In genomic region chr5:31821204-31821603, GRCm38 (mm10) we compare ENCODE assay signal across 20 mouse cellular contexts.
"Had no signal": no experiment of that assay in that cellular context is flagged by ENCODE, and none has a peak within 500 bp of the region (broad histone marks: within the 10 kb centered on the region; RNA-seq: fewer than 3 reads in every experiment).

No protein-coding gene starts in this region.

- H3K27me3 ChIP-seq: limb, embryonic 13.5 days; liver, embryonic 12.5 days; liver, embryonic 15.5 days; lung, embryonic 15.5 days; neural tube, embryonic 12.5 days; neural tube, embryonic 15.5 days had no signal

- ATAC-seq: intestine, postnatal 0 days; liver, embryonic 12.5 days had no signal

- H3K4me3 ChIP-seq: limb, embryonic 10.5 days; limb, embryonic 13.5 days; liver, embryonic 12.5 days; liver, embryonic 15.5 days; lung, embryonic 15.5 days; neural tube, embryonic 12.5 days; neural tube, embryonic 15.5 days had no signal

- H3K36me3 ChIP-seq: limb, embryonic 10.5 days; limb, embryonic 13.5 days; liver, embryonic 12.5 days; liver, embryonic 15.5 days; lung, embryonic 15.5 days; neural tube, embryonic 12.5 days; neural tube, embryonic 15.5 days had no signal

- DNase-seq: kidney, adult 2 months; kidney, postnatal 25 days; layer of hippocampus, adult 9-11 months; liver; lung, adult 18-20 months; lung, postnatal 10 days; lung, postnatal 36 days; midbrain, embryonic 14.5 days; right cerebral cortex, postnatal 25 days; spleen, adult 18-20 months had no signal

- H3K4me1 ChIP-seq: limb, embryonic 10.5 days; limb, embryonic 13.5 days; liver, embryonic 12.5 days; liver, embryonic 15.5 days; lung, embryonic 15.5 days; neural tube, embryonic 12.5 days; neural tube, embryonic 15.5 days had no signal

- H3K27ac ChIP-seq: kidney, postnatal 0 days; limb, embryonic 10.5 days; limb, embryonic 13.5 days; liver, embryonic 12.5 days; liver, embryonic 15.5 days; lung, embryonic 15.5 days; neural tube, embryonic 12.5 days; neural tube, embryonic 15.5 days had no signal

- H3K4me2 ChIP-seq: limb, embryonic 13.5 days; liver, embryonic 12.5 days; liver, embryonic 15.5 days; lung, embryonic 15.5 days; midbrain, embryonic 11.5 days; neural tube, embryonic 12.5 days; neural tube, embryonic 15.5 days had no signal

- H3K9me3 ChIP-seq: limb, embryonic 10.5 days; limb, embryonic 13.5 days; liver, embryonic 12.5 days; liver, embryonic 15.5 days; lung, embryonic 15.5 days; neural tube, embryonic 12.5 days; neural tube, embryonic 15.5 days had no signal

- H3K9ac ChIP-seq: limb, embryonic 13.5 days; liver, embryonic 12.5 days; liver, embryonic 15.5 days; lung, embryonic 15.5 days; neural tube, embryonic 12.5 days; neural tube, embryonic 15.5 days had no signal
